In the genomic region with DNA sequence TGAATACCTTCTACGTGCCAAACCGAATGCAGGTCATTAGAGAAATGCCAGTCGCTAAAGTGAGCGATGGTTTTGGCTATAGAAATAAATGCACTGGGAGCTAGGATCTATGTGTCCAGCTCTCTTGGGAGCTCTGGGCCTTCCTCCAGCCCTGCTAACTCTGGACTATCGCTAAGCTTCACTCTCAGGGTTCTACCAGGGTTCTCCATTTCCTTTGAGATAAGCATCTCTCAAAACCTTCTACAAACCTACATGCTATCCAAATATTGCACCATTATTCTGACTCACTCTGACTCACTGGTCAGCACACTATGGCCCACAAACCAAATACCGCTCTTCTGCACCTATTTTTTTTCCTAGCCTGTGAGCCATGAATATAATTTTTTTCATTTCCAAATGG, we compare ENCODE assay signal across 23 mouse cellular contexts.
"Had no signal": no experiment of that assay in that cellular context is flagged by ENCODE, and none has a peak within 500 bp of the region (broad histone marks: within the 10 kb centered on the region; RNA-seq: fewer than 3 reads in every experiment).

No protein-coding gene starts in this region.

- H3K4me3 ChIP-seq: kidney, embryonic 15.5 days; limb, embryonic 10.5 days; limb, embryonic 13.5 days; liver, embryonic 12.5 days; liver, embryonic 15.5 days; lung, embryonic 15.5 days; megakaryocyte, embryonic 14.5 days; midbrain, embryonic 10.5 days; midbrain, embryonic 15.5 days; neural tube, embryonic 13.5 days; stomach, embryonic 15.5 days had no signal

- H3K27ac ChIP-seq: kidney, embryonic 15.5 days; limb, embryonic 10.5 days; limb, embryonic 13.5 days; liver, embryonic 12.5 days; liver, embryonic 15.5 days; lung, embryonic 15.5 days; midbrain, embryonic 10.5 days; midbrain, embryonic 15.5 days; neural tube, embryonic 13.5 days; stomach, embryonic 15.5 days had no signal

- H3K27me3 ChIP-seq: kidney, embryonic 15.5 days; limb, embryonic 13.5 days; liver, embryonic 12.5 days; liver, embryonic 15.5 days; lung, embryonic 15.5 days; megakaryocyte, embryonic 14.5 days; midbrain, embryonic 15.5 days; neural tube, embryonic 13.5 days; stomach, embryonic 15.5 days had no signal

- H3K9me3 ChIP-seq: kidney, embryonic 15.5 days; limb, embryonic 10.5 days; limb, embryonic 13.5 days; liver, embryonic 12.5 days; liver, embryonic 15.5 days; lung, embryonic 15.5 days; midbrain, embryonic 10.5 days; midbrain, embryonic 15.5 days; neural tube, embryonic 13.5 days; stomach, embryonic 15.5 days had no signal

- H3K4me2 ChIP-seq: kidney, embryonic 15.5 days; limb, embryonic 13.5 days; liver, embryonic 12.5 days; liver, embryonic 15.5 days; lung, embryonic 15.5 days; midbrain, embryonic 15.5 days; neural tube, embryonic 13.5 days; stomach, embryonic 15.5 days had no signal

- ATAC-seq: liver, embryonic 12.5 days; midbrain, embryonic 15.5 days had no signal

- H3K4me1 ChIP-seq: kidney, embryonic 15.5 days; limb, embryonic 10.5 days; limb, embryonic 13.5 days; liver, embryonic 12.5 days; liver, embryonic 15.5 days; lung, embryonic 15.5 days; megakaryocyte, embryonic 14.5 days; neural tube, embryonic 13.5 days; stomach, embryonic 15.5 days had no signal

- H3K9ac ChIP-seq: kidney, embryonic 15.5 days; limb, embryonic 13.5 days; liver, embryonic 12.5 days; liver, embryonic 15.5 days; lung, embryonic 15.5 days; midbrain, embryonic 15.5 days; neural tube, embryonic 13.5 days; stomach, embryonic 15.5 days had no signal

- DNase-seq: kidney, adult 8-10 months; kidney, postnatal 10 days; kidney, postnatal 4 days; liver; lung, adult 18-20 months; lung, postnatal 10 days; lung, postnatal 36 days; retina, postnatal 1 day; right cerebral cortex, postnatal 25 days; spleen, adult 18-20 months; thymus, adult 18-20 months; thymus, postnatal 36 days had no signal

- H3K36me3 ChIP-seq: kidney, embryonic 15.5 days; limb, embryonic 10.5 days; limb, embryonic 13.5 days; liver, embryonic 12.5 days; liver, embryonic 15.5 days; lung, embryonic 15.5 days; midbrain, embryonic 10.5 days; midbrain, embryonic 15.5 days; neural tube, embryonic 13.5 days; stomach, embryonic 15.5 days had no signal
